Mouse (Mus musculus) kidney, postnatal 0 days (tissue): ENCODE data around the gene Mettl22. TPM values are rescaled to one million over a fixed set of nuclear protein-coding genes. Genes with fewer than 3 reads are reported as not detected.

ENCODE experiments used
- ATAC-seq: fragments of 200-750 bp; cut with Nextera tagmentation; replicated peaks from 2 replicates; pipeline ENCODE4 v1.8.0; 2017; ENCODE audit warnings: low read depth, moderate number of reproducible peaks, moderate TSS enrichment, moderate library complexity; ENCODE audit not compliant: low FRiP score
- DNase-seq: peaks from one replicate; pipeline ENCODE4 v3.0.0-alpha.2; 2016; ENCODE audit warnings: low spot score
- H3K27ac ChIP-seq: fragments of 300-500 bp; sonication (generic); 2 replicates; pipeline ENCODE4 v1.5.1; 2014; ENCODE audit warnings: mild to moderate bottlenecking
- H3K27me3 ChIP-seq: fragments of 300-500 bp; sonication (generic); 2 replicates; pipeline ENCODE4 v1.6.1; 2014; ENCODE audit warnings: low read length, mixed read lengths; ENCODE audit not compliant: insufficient read depth
- H3K36me3 ChIP-seq: fragments of 300-500 bp; sonication (generic); 2 replicates; pipeline ENCODE4 v1.6.1; 2014; ENCODE audit warnings: low read length, mixed read lengths; ENCODE audit not compliant: insufficient read depth
- H3K4me1 ChIP-seq: fragments of 300-500 bp; sonication (generic); replicated peaks from 2 replicates; pipeline ENCODE4 v1.6.1; 2014; ENCODE audit warnings: antibody characterized with exemption, low read length, mixed read lengths; ENCODE audit not compliant: insufficient read depth
- H3K4me2 ChIP-seq: fragments of 300-500 bp; sonication (generic); 2 replicates; pipeline ENCODE4 v1.6.1; 2014; ENCODE audit warnings: mild to moderate bottlenecking, low read length, moderate library complexity, mixed read lengths
- H3K4me3 ChIP-seq: fragments of 300-500 bp; sonication (generic); replicated peaks from 2 replicates; pipeline ENCODE4 v1.5.1; 2014; ENCODE audit warnings: low read depth, low read length
- H3K9ac ChIP-seq: fragments of 300-500 bp; sonication (generic); 2 replicates; pipeline ENCODE4 v1.6.1; 2014; ENCODE audit warnings: low read depth, low read length
- H3K9me3 ChIP-seq: fragments of 300-500 bp; sonication (generic); replicated peaks from 2 replicates; pipeline ENCODE4 v1.6.1; 2016; ENCODE audit warnings: low read length, inconsistent platforms, mixed read lengths
- CTCF ChIP-seq: IDR thresholded peaks from 2 replicates; pipeline ENCODE4 v1.5.1; 2016; ENCODE audit warnings: antibody characterized with exemption, low read depth, mild to moderate bottlenecking, moderate library complexity
- WGBS: fragments of 180-500 bp; shearing (Covaris S2); extraction: QIAGEN DNeasy Blood & Tissue Kit; methylation state at CpG from one replicate; pipeline ENCODE4 v1.1.7; 2014; 5-methylcytosine and 5-hydroxymethylcytosine counted together
- polyA plus RNA-seq: library from polyadenylated mRNA; unstranded; fragments of >200 nt; fragmentation: Nextera tagmentation; extraction: Ambion mirVana; gene quantifications from 2 replicates; pipeline ENCODE4 v1.2.1, GENCODE M21; 2015

Mettl22 gene
- polyA plus RNA-seq: 15.2 and 18.4 TPM in 2 replicates

DNA sequence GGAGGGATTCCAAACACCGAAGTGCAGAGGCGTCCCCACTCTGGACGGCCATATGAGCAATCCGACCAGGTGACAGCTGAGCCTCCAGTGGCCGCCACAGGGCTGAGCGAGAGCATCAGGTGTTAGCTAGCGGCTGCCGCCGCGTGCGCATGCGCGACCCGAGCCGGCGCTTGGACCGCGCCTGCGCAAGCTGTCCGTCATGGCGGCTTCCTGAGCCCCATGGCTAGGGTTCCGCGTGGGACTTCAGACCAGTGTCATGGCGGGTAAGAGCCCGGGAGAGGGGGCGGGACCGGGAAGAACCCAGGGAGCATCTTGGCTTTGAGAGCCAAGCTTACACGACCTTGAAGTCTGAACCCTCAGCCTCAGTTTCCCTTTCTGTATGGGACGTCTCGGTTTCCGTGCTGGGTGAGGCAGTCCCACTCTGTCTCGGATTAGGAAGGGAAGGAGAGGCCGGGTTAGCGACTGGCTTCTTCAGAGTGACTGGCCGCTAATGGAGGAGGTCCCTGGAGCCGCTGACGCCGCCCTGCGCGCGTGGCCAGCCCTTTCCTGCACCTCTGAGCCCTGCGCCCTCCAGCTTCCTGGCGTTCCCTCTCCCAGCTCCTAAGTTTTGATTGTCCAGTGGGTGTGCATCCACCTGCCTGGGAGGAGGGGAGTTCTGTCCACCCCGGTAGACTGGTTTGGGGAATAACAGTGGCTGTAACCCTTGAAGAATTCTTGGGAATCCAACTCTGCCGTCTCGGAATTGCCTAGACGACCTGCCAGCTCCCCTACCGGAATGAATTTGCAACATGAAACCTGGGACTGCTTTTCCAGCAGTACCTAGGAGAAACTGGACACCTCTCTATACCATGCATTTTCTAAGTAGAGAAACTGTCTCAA is at the start of gene Mettl22:
TSS of gene Mettl22 (plus strand) at position 186 of the 879 bp plus-strand sequence.
- no peaks in the 10 kb centered on the region for H3K27me3 ChIP-seq
- H3K4me1 ChIP-seq: no peaks in the 10 kb centered on the region
- H3K36me3 ChIP-seq: no peaks in the 10 kb centered on the region
- H3K4me2 ChIP-seq: peak within 1 kb of the TSS; percentile 72
- TF ChIP-seq CTCF: peak; percentile 43
- peak; percentile 99 for ATAC-seq
- peak within 1 kb of the TSS; percentile 85 for H3K27ac ChIP-seq
- peak within 1 kb of the TSS; percentile 67 for H3K9ac ChIP-seq
- peak within 1 kb of the TSS; percentile 62 for H3K4me3 ChIP-seq
- under 1% methylated on average over 48 of the region's 48 CpGs for WGBS
- no peaks in the 10 kb centered on the region for H3K9me3 ChIP-seq
- DNase-seq: peak; percentile 93

DNA sequence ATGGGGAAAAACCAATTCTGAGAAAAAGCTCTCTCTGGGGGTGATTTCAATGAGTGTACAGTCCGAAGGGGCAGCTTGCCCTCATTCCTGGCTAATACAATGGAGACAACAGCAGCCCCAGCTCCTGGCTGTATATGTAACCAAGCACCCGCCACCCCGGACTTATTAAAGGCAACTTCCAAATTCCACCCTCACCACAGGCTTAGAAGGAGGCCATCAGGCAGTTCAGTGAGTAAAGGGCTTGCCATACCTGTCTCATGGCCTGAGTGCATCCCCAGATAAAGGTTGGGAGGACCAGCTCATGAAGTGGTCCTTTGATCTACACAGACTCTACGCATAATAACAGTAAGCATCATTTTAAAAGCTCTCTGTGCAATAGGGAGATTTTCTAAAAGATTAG is 49.7 kb upstream of the Mettl22 start:
- H3K4me2 ChIP-seq: no peak overlapping the region
- H3K27me3 ChIP-seq: peaks cover 22% of the 10 kb centered on the region
- no peaks in the 10 kb centered on the region for H3K4me1 ChIP-seq
- no peak for ATAC-seq
- H3K4me3 ChIP-seq: no peak overlapping the region
- no peak overlapping the region for H3K27ac ChIP-seq
- WGBS: 93% methylated on average over 4 of the region's 4 CpGs
- no peak overlapping the region for H3K9ac ChIP-seq
- H3K9me3 ChIP-seq: no peaks in the 10 kb centered on the region
- no peak for DNase-seq
- TF ChIP-seq CTCF: no peak
- H3K36me3 ChIP-seq: no peaks in the 10 kb centered on the region

- no peak for DNase-seq
- H3K4me2 ChIP-seq: no peak overlapping the region
- no peak overlapping the region for H3K27ac ChIP-seq
- WGBS: 20% methylated on average over 7 of the region's 7 CpGs
- no peak for ATAC-seq
- no peaks in the 10 kb centered on the region for H3K36me3 ChIP-seq
- no peaks in the 10 kb centered on the region for H3K9me3 ChIP-seq
- no peak for TF ChIP-seq CTCF
- H3K4me1 ChIP-seq: no peaks in the 10 kb centered on the region
- H3K27me3 ChIP-seq: peaks cover 22% of the 10 kb centered on the region
- H3K4me3 ChIP-seq: no peak overlapping the region
- no peak overlapping the region for H3K9ac ChIP-seq
These were observed 46.9 kb upstream of the Mettl22 start for GRCm38 (mm10) chr16:8423626-8424114.

GRCm38 (mm10) chr16:8424161-8424970 is 46.2 kb upstream of the Mettl22 start:
- WGBS: 4% methylated on average over 43 of the region's 43 CpGs
- no peak for TF ChIP-seq CTCF
- Histone ChIP-seq H3K4me3 (peak overlapping the region; percentile 32), H3K9ac (peak overlapping the region; percentile 10; the same call in 1 of the 2 replicates), H3K36me3 (no peaks in the 10 kb centered on the region), H3K4me2 (peak overlapping the region; percentile 66), H3K27ac (no peak overlapping the region), H3K9me3 (no peaks in the 10 kb centered on the region), H3K4me1 (no peaks in the 10 kb centered on the region), H3K27me3 (peaks cover 22% of the 10 kb centered on the region)
- DNase-seq (no peak), ATAC-seq (no peak)

- no peak within 1 kb of the TSS for H3K27ac ChIP-seq
- H3K4me1 ChIP-seq: no peaks in the 10 kb centered on the region
- WGBS: 4% methylated on average over 16 of the region's 16 CpGs
- H3K27me3 ChIP-seq: peaks cover 22% of the 10 kb centered on the region
- H3K4me2 ChIP-seq: peak within 1 kb of the TSS; percentile 66
- no peak for ATAC-seq
- no peak for TF ChIP-seq CTCF
- no peaks in the 10 kb centered on the region for H3K36me3 ChIP-seq
- H3K9ac ChIP-seq: peak within 1 kb of the TSS; percentile 10; the same call in 1 of the 2 replicates
- H3K9me3 ChIP-seq: no peaks in the 10 kb centered on the region
- peak within 1 kb of the TSS; percentile 32 for H3K4me3 ChIP-seq
- peak; percentile 54 for DNase-seq
These were observed 45.6 kb upstream of the Mettl22 start, which contains the start of gene Tmem114 for GRCm38 (mm10) chr16:8424971-8425330. Gene Tmem114 (minus strand): TSS chr16:8425136.

- Histone ChIP-seq H3K27me3 (peaks cover 22% of the 10 kb centered on the region), H3K4me2 (no peak overlapping the region), H3K9me3 (no peaks in the 10 kb centered on the region), H3K36me3 (no peaks in the 10 kb centered on the region), H3K4me3 (no peak overlapping the region), H3K27ac (no peak overlapping the region), H3K9ac (no peak overlapping the region), H3K4me1 (no peaks in the 10 kb centered on the region)
- no peak for ATAC-seq
- no peak for TF ChIP-seq CTCF
- 85% methylated on average over 5 of the region's 5 CpGs for WGBS
- no peak for DNase-seq
These were observed 44.9 kb upstream of the Mettl22 start for GRCm38 (mm10) chr16:8425736-8426135.
